Mouse (Mus musculus): ENCODE results near the gene Mroh7. TPM values are rescaled to one million over a fixed set of nuclear protein-coding genes. Genes with fewer than 3 reads are reported as not detected.

Mroh7 gene
- polyA plus RNA-seq, 1 experiment = not detected

GRCm38 (mm10) chr4:106666546-106666945 is 64.2 kb downstream of the Mroh7 start:
- TF ChIP-seq POLR2A (IDR thresholded peaks at IDR 0.05; ENCODE audit: low read depth, low read length) (no peak), CTCF (IDR thresholded peaks at IDR 0.05; ENCODE audit: borderline replicate concordance, insufficient read depth, low read length) (no peak)

GRCm38 (mm10) chr4:106665673-106666072 is 65.1 kb downstream of the Mroh7 start:
- Histone ChIP-seq H3K4me3 (ENCODE audit: insufficient read depth, low read length) (no peak overlapping the region), H3K4me1 (ENCODE audit: control insufficient read depth, insufficient read depth, low read length) (no peaks in the 10 kb centered on the region), H3K27ac (ENCODE audit: insufficient read depth, low read length) (no peak overlapping the region)
- TF ChIP-seq POLR2A (IDR thresholded peaks at IDR 0.05; ENCODE audit: low read depth, low read length) = no peak
- TF ChIP-seq CTCF (IDR thresholded peaks at IDR 0.05; ENCODE audit: borderline replicate concordance, insufficient read depth, low read length) = no peak

More at GRCm38 (mm10) chr4:106666546-106666945, 64.2 kb downstream of the Mroh7 start:
- no peak overlapping the region for H3K27ac ChIP-seq (ENCODE audit: insufficient read depth, low read length)
- H3K4me3 ChIP-seq (ENCODE audit: insufficient read depth, low read length) = no peak overlapping the region
- H3K4me1 ChIP-seq (ENCODE audit: control insufficient read depth, insufficient read depth, low read length) = no peaks in the 10 kb centered on the region

GRCm38 (mm10) chr4:106665269-106665668 is 65.5 kb downstream of the Mroh7 start:
- Histone ChIP-seq H3K4me1 (ENCODE audit: control insufficient read depth, insufficient read depth, low read length) (no peaks in the 10 kb centered on the region), H3K4me3 (ENCODE audit: insufficient read depth, low read length) (no peak overlapping the region), H3K27ac (ENCODE audit: insufficient read depth, low read length) (no peak overlapping the region)
- no peak for TF ChIP-seq CTCF (IDR thresholded peaks at IDR 0.05; ENCODE audit: borderline replicate concordance, insufficient read depth, low read length)
- no peak for TF ChIP-seq POLR2A (IDR thresholded peaks at IDR 0.05; ENCODE audit: low read depth, low read length)

- Histone ChIP-seq H3K4me1 (ENCODE audit: control insufficient read depth, insufficient read depth, low read length) (no peaks in the 10 kb centered on the region), H3K4me3 (ENCODE audit: insufficient read depth, low read length) (no peak overlapping the region), H3K27ac (ENCODE audit: insufficient read depth, low read length) (no peak overlapping the region)
- TF ChIP-seq CTCF (IDR thresholded peaks at IDR 0.05; ENCODE audit: borderline replicate concordance, insufficient read depth, low read length) (no peak), POLR2A (IDR thresholded peaks at IDR 0.05; ENCODE audit: low read depth, low read length) (no peak)
Measured at GRCm38 (mm10) chr4:106664697-106665096, 66.0 kb downstream of the Mroh7 start.

- Histone ChIP-seq H3K4me3 (ENCODE audit: insufficient read depth, low read length) (no peak overlapping the region), H3K4me1 (ENCODE audit: control insufficient read depth, insufficient read depth, low read length) (no peaks in the 10 kb centered on the region), H3K27ac (ENCODE audit: insufficient read depth, low read length) (no peak overlapping the region)
- TF ChIP-seq POLR2A (IDR thresholded peaks at IDR 0.05; ENCODE audit: low read depth, low read length) = no peak
- TF ChIP-seq CTCF (IDR thresholded peaks at IDR 0.05; ENCODE audit: borderline replicate concordance, insufficient read depth, low read length) = no peak
Measured at GRCm38 (mm10) chr4:106663956-106664470, 66.7 kb downstream of the Mroh7 start.

GRCm38 (mm10) chr4:106655681-106656080 is 75.0 kb downstream of the Mroh7 start:
- no peak for TF ChIP-seq POLR2A (IDR thresholded peaks at IDR 0.05; ENCODE audit: low read depth, low read length)
- TF ChIP-seq CTCF (IDR thresholded peaks at IDR 0.05; ENCODE audit: borderline replicate concordance, insufficient read depth, low read length) = no peak
- Histone ChIP-seq H3K4me3 (ENCODE audit: insufficient read depth, low read length) (no peak overlapping the region), H3K27ac (ENCODE audit: insufficient read depth, low read length) (no peak overlapping the region), H3K4me1 (ENCODE audit: control insufficient read depth, insufficient read depth, low read length) (peaks cover 4% of the 10 kb centered on the region)

GRCm38 (mm10) chr4:106653051-106653450 is 77.7 kb downstream of the Mroh7 start:
- Histone ChIP-seq H3K27ac (ENCODE audit: insufficient read depth, low read length) (no peak overlapping the region), H3K4me3 (ENCODE audit: insufficient read depth, low read length) (no peak overlapping the region), H3K4me1 (ENCODE audit: control insufficient read depth, insufficient read depth, low read length) (peaks cover 4% of the 10 kb centered on the region)
- TF ChIP-seq POLR2A (IDR thresholded peaks at IDR 0.05; ENCODE audit: low read depth, low read length) (no peak), CTCF (IDR thresholded peaks at IDR 0.05; ENCODE audit: borderline replicate concordance, insufficient read depth, low read length) (no peak)

GRCm38 (mm10) chr4:106652546-106652945 is 78.2 kb downstream of the Mroh7 start:
- Histone ChIP-seq H3K27ac (ENCODE audit: insufficient read depth, low read length) (no peak overlapping the region), H3K4me3 (ENCODE audit: insufficient read depth, low read length) (no peak overlapping the region), H3K4me1 (ENCODE audit: control insufficient read depth, insufficient read depth, low read length) (peaks cover 4% of the 10 kb centered on the region)
- TF ChIP-seq CTCF (IDR thresholded peaks at IDR 0.05; ENCODE audit: borderline replicate concordance, insufficient read depth, low read length) (no peak), POLR2A (IDR thresholded peaks at IDR 0.05; ENCODE audit: low read depth, low read length) (no peak)

DNA sequence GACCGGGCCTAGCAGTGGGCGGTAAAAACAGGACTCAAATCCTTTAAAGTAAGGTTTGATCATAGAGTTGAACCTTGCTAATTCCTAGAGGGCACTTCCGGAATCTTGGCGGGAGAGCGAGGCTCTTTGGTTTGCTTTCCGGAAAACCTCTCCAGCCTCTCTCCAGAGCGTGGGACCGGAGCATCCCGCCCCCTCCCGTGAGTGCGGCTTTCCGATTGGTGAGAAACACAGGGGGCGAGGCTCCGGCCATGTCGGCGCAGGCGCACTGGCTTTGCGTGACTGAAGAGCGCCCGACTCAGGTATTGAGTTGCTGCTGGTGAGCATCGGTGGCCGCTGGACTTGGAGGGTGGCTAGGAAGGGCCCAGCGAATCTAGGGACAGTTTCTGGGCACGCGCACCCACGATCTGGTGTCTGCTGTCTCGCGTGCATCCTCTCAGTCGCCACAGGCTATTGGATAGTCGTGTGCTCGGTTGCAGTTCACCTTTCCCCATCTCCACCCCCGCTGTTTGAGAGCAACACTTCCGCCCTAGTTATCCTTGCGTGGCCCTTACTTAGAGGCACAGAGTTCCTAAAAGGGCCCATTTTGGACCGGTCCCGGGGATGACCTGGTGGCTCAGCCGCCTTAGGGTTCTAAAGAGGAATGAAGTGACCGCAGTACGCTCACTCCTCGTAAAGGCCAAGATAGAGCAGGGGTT is 79.7 kb downstream of the Mroh7 start, which contains the start of gene Pars2:
Gene Pars2 (plus strand): TSS at position 237 of the 695 bp plus-strand sequence.
- peak; percentile 92 for TF ChIP-seq POLR2A (IDR thresholded peaks at IDR 0.05; ENCODE audit: low read depth, low read length)
- TF ChIP-seq CTCF (IDR thresholded peaks at IDR 0.05; ENCODE audit: borderline replicate concordance, insufficient read depth, low read length) = no peak
- peaks cover 4% of the 10 kb centered on the region for H3K4me1 ChIP-seq (ENCODE audit: control insufficient read depth, insufficient read depth, low read length)
- H3K4me3 ChIP-seq (ENCODE audit: insufficient read depth, low read length) = peak within 1 kb of the TSS; percentile 65
- no peak within 1 kb of the TSS for H3K27ac ChIP-seq (ENCODE audit: insufficient read depth, low read length)

- no peak overlapping the region for H3K4me3 ChIP-seq (ENCODE audit: insufficient read depth, low read length)
- H3K4me1 ChIP-seq (ENCODE audit: control insufficient read depth, insufficient read depth, low read length) = peaks cover 4% of the 10 kb centered on the region
- TF ChIP-seq CTCF (IDR thresholded peaks at IDR 0.05; ENCODE audit: borderline replicate concordance, insufficient read depth, low read length) (no peak), POLR2A (IDR thresholded peaks at IDR 0.05; ENCODE audit: low read depth, low read length) (no peak)
- no peak overlapping the region for H3K27ac ChIP-seq (ENCODE audit: insufficient read depth, low read length)
Measured at GRCm38 (mm10) chr4:106647137-106647536, 83.6 kb downstream of the Mroh7 start.

Measured in embryonic fibroblast, embryonic 13.5 days (primary cell).